Mouse (Mus musculus) neural tube, embryonic 15.5 days (tissue): ENCODE data around the gene Uspl1. TPM values are rescaled to one million over a fixed set of nuclear protein-coding genes. Genes with fewer than 3 reads are reported as not detected.

ENCODE experiments used
- ATAC-seq: fragments of 200-750 bp; cut with Nextera tagmentation; 2 replicates; pipeline ENCODE4 v1.8.0; 2017; ENCODE audit warnings: mild to moderate bottlenecking, moderate TSS enrichment, moderate library complexity; ENCODE audit not compliant: low FRiP score
- H3K27ac ChIP-seq: fragments of 300-500 bp; sonication (generic); replicated peaks from 2 replicates; pipeline ENCODE4 v1.5.1; 2015; ENCODE audit warnings: mild to moderate bottlenecking, inconsistent platforms
- H3K27me3 ChIP-seq: fragments of 300-500 bp; sonication (generic); replicated peaks from 2 replicates; pipeline ENCODE4 v1.6.1; 2015; ENCODE audit warnings: inconsistent platforms
- H3K36me3 ChIP-seq: fragments of 300-500 bp; sonication (generic); 2 replicates; pipeline ENCODE4 v1.6.1; 2015; ENCODE audit warnings: inconsistent platforms
- H3K4me1 ChIP-seq: fragments of 300-500 bp; sonication (generic); 2 replicates; pipeline ENCODE4 v1.6.1; 2015; ENCODE audit warnings: inconsistent platforms
- H3K4me2 ChIP-seq: fragments of 300-500 bp; sonication (generic); 2 replicates; pipeline ENCODE4 v1.6.1; 2015; ENCODE audit warnings: inconsistent platforms, mild to moderate bottlenecking, moderate library complexity
- H3K4me3 ChIP-seq: fragments of 300-500 bp; sonication (generic); replicated peaks from 2 replicates; pipeline ENCODE4 v1.5.1; 2015; ENCODE audit warnings: mild to moderate bottlenecking, inconsistent platforms
- H3K9ac ChIP-seq: fragments of 300-500 bp; sonication (generic); replicated peaks from 2 replicates; pipeline ENCODE4 v1.6.1; 2015; ENCODE audit warnings: mild to moderate bottlenecking, inconsistent platforms
- H3K9me3 ChIP-seq: fragments of 300-500 bp; sonication (generic); replicated peaks from 2 replicates; pipeline ENCODE4 v1.6.1; 2016; ENCODE audit warnings: inconsistent platforms
- WGBS: fragments of 180-500 bp; shearing (Covaris S2); methylation state at CpG from one replicate; pipeline ENCODE4 v1.1.7; 2015; ENCODE audit warnings: mixed read lengths; 5-methylcytosine and 5-hydroxymethylcytosine counted together
- microRNA-seq: library from miRNA; unstranded; fragments of <30 nt; microRNA quantifications from one replicate; pipeline ENCODE4, GENCODE M21; 2017
- polyA plus RNA-seq: library from polyadenylated mRNA; unstranded; fragments of >200 nt; fragmentation: Nextera tagmentation; extraction: Ambion mirVana; gene quantifications from 2 replicates; pipeline ENCODE4 v1.2.1, GENCODE M21; 2015

The Uspl1 gene
- polyA plus RNA-seq, 1 experiment from 2014 or later, result 57.1 TPM

- WGBS, result 49% methylated on average over 5 of the region's 6 CpGs
- Histone ChIP-seq H3K27me3 (no peaks in the 10 kb centered on the region), H3K4me3 (no peak overlapping the region), H3K4me2 (no peak overlapping the region), H3K4me1 (no peaks in the 10 kb centered on the region), H3K27ac (no peak overlapping the region), H3K36me3 (no peaks in the 10 kb centered on the region), H3K9me3 (no peaks in the 10 kb centered on the region), H3K9ac (no peak overlapping the region)
- ATAC-seq, result no peak
These were observed 80.7 kb downstream of the Uspl1 start for GRCm38 (mm10) chr5:149264878-149265279.

Small RNA genes within 50 kb of the gene (microRNA-seq; reads per million reads assigned to microRNA genes)
- gene Gm24105, result not detected

Other genes starting within 250 kb of the Uspl1 start
- gene Gm42791, start 189.2 kb upstream of the Uspl1 start, polyA plus RNA-seq, result 3.4 and 5.4 TPM in 2 replicates
- 674 and 837 TPM in 2 replicates for gene Hmgb1, start 139 bp downstream of the Uspl1 start, polyA plus RNA-seq
- 12.0 and 17.4 TPM in 2 replicates for gene Alox5ap, start 80.4 kb downstream of the Uspl1 start, polyA plus RNA-seq
- gene Medag, start 227.4 kb downstream of the Uspl1 start, polyA plus RNA-seq, result 1.8 and 2.5 TPM in 2 replicates